Mouse (Mus musculus) myocyte (in vitro differentiated cells): ENCODE data around the gene Oxtr. TPM values are rescaled to one million over a fixed set of nuclear protein-coding genes. Genes with fewer than 3 reads are reported as not detected.

Experiments used
- H3K27me3 ChIP-seq: one replicate; pipeline ENCODE4 v1.6.1; 2011; ENCODE audit not compliant: control insufficient read depth, insufficient read depth, insufficient read length
- H3K36me3 ChIP-seq: one replicate; pipeline ENCODE4 v1.6.1; 2011; ENCODE audit not compliant: control insufficient read depth, insufficient read depth
- H3K4me2 ChIP-seq: one replicate; pipeline ENCODE4 v1.6.1; 2011; ENCODE audit warnings: low read depth, control low read depth
- H3K4me3 ChIP-seq: one replicate; pipeline ENCODE4 v1.5.1; 2011; ENCODE audit warnings: mild to moderate bottlenecking, control low read depth, moderate library complexity
- H3K79me2 ChIP-seq: one replicate; pipeline ENCODE4 v1.6.1; 2011; ENCODE audit not compliant: control insufficient read depth, insufficient read depth
- H3ac ChIP-seq: one replicate; pipeline ENCODE4 v1.6.1; 2011; ENCODE audit not compliant: control insufficient read depth, insufficient read length
- CEBPB ChIP-seq: IDR thresholded peaks from 2 replicates; pipeline ENCODE4 v1.6.1; 2011; ENCODE audit warnings: mild to moderate bottlenecking, moderate library complexity; ENCODE audit not compliant: poor library complexity, insufficient read depth, severe bottlenecking
- E2F4 ChIP-seq: IDR thresholded peaks from one replicate; pipeline ENCODE4 v1.6.1; 2011; ENCODE audit warnings: mild to moderate bottlenecking, control low read depth, moderate library complexity; ENCODE audit not compliant: insufficient read depth
- MAX ChIP-seq: IDR thresholded peaks from one replicate; pipeline ENCODE4 v1.6.1; 2011; ENCODE audit warnings: low read depth, mild to moderate bottlenecking, control low read depth
- MYOD1 ChIP-seq, 3 experiments: IDR thresholded peaks; one replicate each; pipeline ENCODE4 v1.6.1; 2011; ENCODE audit warnings: control low read depth in 2 of 3, low read depth in 2 of 3, mild to moderate bottlenecking in 2 of 3, moderate library complexity in 1 of 3; ENCODE audit not compliant: insufficient read length in 2 of 3, control insufficient read depth in 1 of 3
- MYOG ChIP-seq, 3 experiments: IDR thresholded peaks; one replicate each; pipeline ENCODE4 v1.6.1; 2011; ENCODE audit warnings: control low read depth in 2 of 3, low read depth in 2 of 3, mild to moderate bottlenecking in 2 of 3; ENCODE audit not compliant: insufficient read length in 2 of 3, control insufficient read depth in 1 of 3, insufficient read depth in 1 of 3
- POLR2A ChIP-seq: IDR thresholded peaks from one replicate; pipeline ENCODE4 v1.6.1; 2011; ENCODE audit warnings: low read depth, mild to moderate bottlenecking, control low read depth, moderate library complexity; ENCODE audit not compliant: insufficient read length
- POLR2AphosphoS2 ChIP-seq: IDR thresholded peaks from one replicate; pipeline ENCODE4 v1.6.1; 2011; ENCODE audit warnings: low read depth, control low read depth; ENCODE audit not compliant: insufficient read length
- REST ChIP-seq: IDR thresholded peaks from one replicate; pipeline ENCODE4 v1.6.1; 2011; ENCODE audit warnings: mild to moderate bottlenecking, control low read depth, moderate library complexity; ENCODE audit not compliant: insufficient read depth, insufficient read length
- SRF ChIP-seq: IDR thresholded peaks from one replicate; pipeline ENCODE4 v1.6.1; 2011; ENCODE audit warnings: low read depth; ENCODE audit not compliant: control insufficient read depth, insufficient read length
- TCF12 ChIP-seq: IDR thresholded peaks from one replicate; pipeline ENCODE4 v1.6.1; 2011; ENCODE audit warnings: mild to moderate bottlenecking, control low read depth; ENCODE audit not compliant: poor library complexity, insufficient read depth, severe bottlenecking
- TCF3 ChIP-seq: IDR thresholded peaks from one replicate; pipeline ENCODE4 v1.6.1; 2011; ENCODE audit warnings: low read depth, control low read depth; ENCODE audit not compliant: insufficient read length
- USF1 ChIP-seq: IDR thresholded peaks from one replicate; pipeline ENCODE4 v1.6.1; 2011; ENCODE audit warnings: low read depth, mild to moderate bottlenecking, control low read depth, moderate library complexity
- polyA plus RNA-seq: library from polyadenylated mRNA; unstranded; fragments of >200 nt; fragmentation: generic; extraction: Trizol; gene quantifications from one replicate; pipeline ENCODE4 v1.2.1, GENCODE M21; 2012; ENCODE audit warnings: missing spikeins

The Oxtr gene
- polyA plus RNA-seq, 1 experiment, result 0.06 TPM

DNA sequence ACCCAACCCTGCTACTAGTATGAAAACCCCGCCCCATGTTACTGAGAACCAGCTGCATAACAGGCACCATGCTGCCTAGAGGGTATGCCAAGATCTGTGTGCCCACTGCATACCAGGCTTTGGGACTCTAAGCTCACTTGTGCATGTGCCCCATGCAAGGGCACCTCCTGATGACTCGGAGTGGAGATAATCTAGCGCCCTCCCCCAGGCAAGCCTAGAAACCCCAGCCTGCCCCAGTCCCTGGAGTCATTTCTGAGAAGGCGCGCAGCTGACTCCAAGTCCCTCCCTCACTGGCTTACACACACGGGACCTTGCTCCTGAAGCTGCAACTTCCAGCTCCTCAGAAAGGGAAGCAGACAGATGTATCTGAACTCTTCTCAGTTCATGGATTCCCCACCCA, 26.4 kb downstream of the Oxtr start:
- H3K4me2 ChIP-seq, result peak overlapping the region; percentile 58
- H3ac ChIP-seq, result no peak overlapping the region

DNA sequence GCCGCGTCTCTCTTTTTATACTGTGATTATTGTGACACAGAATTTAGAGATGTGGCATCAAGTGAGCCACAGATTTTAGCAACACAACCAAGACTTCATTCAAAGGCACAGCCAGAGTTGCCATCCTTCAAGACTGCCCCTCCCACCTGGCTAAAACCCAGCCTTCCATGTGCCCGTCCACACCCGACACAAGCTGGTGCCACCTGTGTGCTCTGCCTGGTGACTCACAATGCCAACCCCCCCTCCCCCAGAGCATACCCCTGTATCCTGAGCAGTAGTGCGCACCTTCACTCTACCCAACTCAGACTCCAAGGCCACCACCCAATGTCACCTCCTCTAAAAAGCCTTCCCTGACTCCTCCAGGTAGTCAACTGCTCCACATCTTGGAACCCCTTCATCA, 28.3 kb downstream of the Oxtr start:
- Histone ChIP-seq H3K4me2 (peak overlapping the region; percentile 58), H3ac (no peak overlapping the region), H3K4me3 (peak overlapping the region; percentile 32), H3K79me2 (peaks cover 3% of the 10 kb centered on the region), H3K27me3 (no peaks in the 10 kb centered on the region), H3K36me3 (no peaks in the 10 kb centered on the region)
- TF ChIP-seq CEBPB (no peak), SRF (no peak), MYOG (IDR thresholded peaks at IDR 0.05; ENCODE audit: control insufficient read depth in 1 of 3, insufficient read depth in 1 of 3, insufficient read length in 2 of 3, low read depth in 2 of 3) (peak in 1 of 3 experiments; percentile 64), MYOD1 (IDR thresholded peaks at IDR 0.05; ENCODE audit: control insufficient read depth in 1 of 3, insufficient read length in 2 of 3, low read depth in 2 of 3) (peak in 1 of 3 experiments; percentile 81), E2F4 (no peak), TCF3 (no peak), POLR2AphosphoS2 (peak; percentile 46), USF1 (no peak), POLR2A (peak; percentile 48)

More for the DNA sequence above, 26.4 kb downstream of the Oxtr start:
- Histone ChIP-seq H3K36me3 (no peaks in the 10 kb centered on the region), H3K79me2 (peaks cover 3% of the 10 kb centered on the region), H3K4me3 (no peak overlapping the region), H3K27me3 (no peaks in the 10 kb centered on the region)
- peak in 1 of 3 experiments; percentile 43 for TF ChIP-seq MYOG (IDR thresholded peaks at IDR 0.05; ENCODE audit: control insufficient read depth in 1 of 3, insufficient read depth in 1 of 3, insufficient read length in 2 of 3, low read depth in 2 of 3)
- no peak for TF ChIP-seq TCF12
- TF ChIP-seq MYOD1 (IDR thresholded peaks at IDR 0.05; ENCODE audit: control insufficient read depth in 1 of 3, insufficient read length in 2 of 3, low read depth in 2 of 3), result no peak
- TF ChIP-seq POLR2A, result peak; percentile 11
- no peak for TF ChIP-seq TCF3
- no peak for TF ChIP-seq POLR2AphosphoS2

DNA sequence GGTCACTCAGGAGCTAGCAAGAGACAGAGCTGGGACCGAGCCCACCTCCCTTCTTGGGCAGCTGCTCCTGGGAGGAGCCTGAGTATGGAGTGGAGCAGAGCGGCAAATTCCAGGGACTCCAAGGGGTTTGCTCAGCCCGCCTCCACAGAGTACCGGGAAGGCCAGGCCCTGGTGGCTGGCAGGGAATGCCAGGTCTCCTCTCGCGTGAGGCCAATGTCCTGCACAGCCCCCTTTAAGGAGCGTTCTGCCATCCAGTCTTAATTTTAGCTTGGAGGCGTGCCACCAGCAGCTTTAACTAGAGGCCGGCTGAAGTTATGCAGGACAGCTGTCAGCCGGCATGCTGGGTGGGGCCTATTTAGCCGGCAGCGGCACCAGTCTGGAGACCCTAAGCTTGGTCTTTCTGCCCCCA, 30.4 kb downstream of the Oxtr start, which contains the start of gene Cav3:
TSS of gene Cav3 (plus strand) at position 165 of the 409 bp plus-strand sequence.
- Histone ChIP-seq H3K27me3 (no peaks in the 10 kb centered on the region), H3K4me2 (peak within 1 kb of the TSS; percentile 69), H3K4me3 (peak within 1 kb of the TSS; percentile 32), H3K79me2 (peaks cover 3% of the 10 kb centered on the region), H3ac (peak within 1 kb of the TSS; percentile 18), H3K36me3 (no peaks in the 10 kb centered on the region)
- no peak for TF ChIP-seq POLR2A
- peak; percentile 49 to 73 (median 70) for TF ChIP-seq MYOG (IDR thresholded peaks at IDR 0.05; ENCODE audit: control insufficient read depth in 1 of 3, insufficient read depth in 1 of 3, insufficient read length in 2 of 3, low read depth in 2 of 3)
- no peak for TF ChIP-seq REST
- no peak for TF ChIP-seq SRF
- no peak for TF ChIP-seq MAX
- TF ChIP-seq USF1, result no peak
- peak; percentile 30 for TF ChIP-seq TCF12
- peak in 2 of 3 experiments; percentile 60 to 72 for TF ChIP-seq MYOD1 (IDR thresholded peaks at IDR 0.05; ENCODE audit: control insufficient read depth in 1 of 3, insufficient read length in 2 of 3, low read depth in 2 of 3)
- TF ChIP-seq POLR2AphosphoS2, result no peak
- TF ChIP-seq CEBPB, result no peak
- TF ChIP-seq E2F4, result no peak
- no peak for TF ChIP-seq TCF3

DNA sequence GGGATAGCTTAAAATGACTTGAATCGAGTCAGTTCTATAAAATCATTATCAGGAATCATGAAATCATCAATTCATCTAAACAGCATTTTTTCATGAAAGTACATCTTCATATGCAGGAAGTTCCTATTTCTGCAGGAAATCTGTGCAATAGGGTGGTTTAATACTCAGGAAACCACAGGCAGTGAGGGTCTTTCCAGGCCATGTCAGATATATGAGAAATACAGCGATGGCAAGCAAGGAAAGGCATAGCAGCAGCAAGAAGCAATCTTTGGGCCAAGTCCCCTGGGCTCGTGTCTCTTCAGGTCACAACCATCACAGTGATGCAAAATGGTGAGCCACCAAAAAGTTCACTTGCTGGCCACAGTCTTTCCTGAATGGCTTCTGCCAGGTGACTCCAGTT, 44.1 kb downstream of the Oxtr start:
- H3K4me2 ChIP-seq, result no peak overlapping the region
- no peak overlapping the region for H3ac ChIP-seq
- no peaks in the 10 kb centered on the region for H3K27me3 ChIP-seq
- H3K79me2 ChIP-seq, result no peaks in the 10 kb centered on the region
- no peak for TF ChIP-seq TCF3
- no peak for TF ChIP-seq POLR2AphosphoS2
- TF ChIP-seq MAX, result no peak
- TF ChIP-seq USF1, result no peak
- TF ChIP-seq CEBPB, result no peak
- H3K4me3 ChIP-seq, result no peak overlapping the region
- H3K36me3 ChIP-seq, result no peaks in the 10 kb centered on the region

DNA sequence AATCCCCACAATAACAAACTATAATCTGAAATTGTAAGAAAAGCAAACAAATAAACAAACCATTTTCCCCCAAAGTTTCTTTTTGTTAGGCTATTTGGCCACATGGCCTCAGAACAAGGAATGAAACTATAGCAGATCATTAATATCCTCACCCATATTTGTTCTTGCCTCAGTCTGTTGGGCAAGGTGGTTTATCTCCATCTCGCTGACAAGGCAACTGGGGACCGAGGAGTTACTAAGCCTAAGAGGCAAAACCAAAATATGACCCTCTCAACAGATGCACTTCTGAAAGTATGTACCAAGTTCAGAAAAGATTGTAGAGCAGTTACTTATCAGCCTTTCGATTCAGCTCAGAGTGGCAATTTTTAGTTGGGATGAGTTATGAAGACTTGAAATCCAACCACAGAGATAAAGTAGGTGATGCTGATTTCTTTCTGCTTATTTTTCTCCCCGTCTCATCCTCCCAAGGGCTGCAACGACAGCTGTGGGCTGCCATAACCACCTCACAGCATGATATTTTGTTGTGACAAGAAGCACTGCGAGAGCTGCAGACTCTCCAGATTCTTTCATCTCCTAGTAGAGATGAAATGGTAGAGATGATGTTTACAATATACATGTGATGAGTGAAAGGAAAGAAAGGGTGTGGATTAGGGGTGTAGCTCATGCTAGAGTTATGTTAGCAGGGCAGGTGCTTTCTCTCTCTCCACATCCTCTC, 63.6 kb downstream of the Oxtr start:
- no peak for TF ChIP-seq TCF12
- no peak for TF ChIP-seq E2F4
- no peak for TF ChIP-seq MYOG (IDR thresholded peaks at IDR 0.05; ENCODE audit: control insufficient read depth in 1 of 3, insufficient read depth in 1 of 3, insufficient read length in 2 of 3, low read depth in 2 of 3)
- no peak for TF ChIP-seq MAX
- peak in 1 of 3 experiments; percentile 13 for TF ChIP-seq MYOD1 (IDR thresholded peaks at IDR 0.05; ENCODE audit: control insufficient read depth in 1 of 3, insufficient read length in 2 of 3, low read depth in 2 of 3)
- TF ChIP-seq USF1, result no peak
- no peak for TF ChIP-seq SRF
- H3K36me3 ChIP-seq, result no peaks in the 10 kb centered on the region
- H3K79me2 ChIP-seq, result no peaks in the 10 kb centered on the region
- H3K4me3 ChIP-seq, result no peak overlapping the region
- no peaks in the 10 kb centered on the region for H3K27me3 ChIP-seq
- no peak overlapping the region for H3K4me2 ChIP-seq
- H3ac ChIP-seq, result no peak overlapping the region
